9 mouse cellular contexts compared by ENCODE assay signal in the genomic region with DNA sequence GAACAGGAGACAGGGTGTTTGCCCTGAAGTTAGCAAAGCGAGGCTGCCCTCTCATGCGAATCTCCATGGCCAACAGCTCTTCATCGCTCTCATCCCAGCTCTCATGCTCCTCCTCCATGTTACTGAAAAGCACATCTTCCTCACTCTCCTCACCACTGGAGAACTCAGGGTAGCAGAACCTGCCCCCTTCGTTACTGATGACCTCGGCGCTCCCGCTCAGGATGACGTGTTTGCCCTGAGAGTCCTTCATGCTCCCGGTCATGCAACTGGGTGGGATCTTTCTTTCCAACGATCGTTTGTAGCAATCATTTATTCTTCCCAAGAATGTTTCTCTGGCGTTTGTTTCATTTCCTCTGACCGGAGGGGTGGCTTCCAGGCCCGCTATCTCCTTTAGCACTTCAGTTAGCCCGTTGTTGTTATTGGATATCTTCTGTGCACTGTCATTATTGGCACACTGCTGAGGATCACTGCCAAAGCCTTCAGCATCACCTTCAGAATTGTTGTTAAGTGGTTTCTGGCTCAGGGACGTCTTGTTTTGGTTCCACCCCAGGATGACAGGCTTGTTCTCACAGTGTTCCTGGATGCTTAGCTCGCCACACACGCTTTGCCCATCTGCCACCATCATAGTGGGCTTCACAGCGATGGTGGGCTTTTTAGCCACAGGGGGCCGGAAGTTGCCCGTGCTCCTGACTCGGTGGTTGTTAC.
DNase-seq lines count a peak whose midpoint lies in the region; ATAC-seq lines count a peak whose summit lies in the region.
"Had no signal": no experiment of that assay in that cellular context is flagged by ENCODE, and none has a peak within 500 bp of the region (broad histone marks: within the 10 kb centered on the region; RNA-seq: fewer than 3 reads in every experiment).

No protein-coding gene starts in this region.

- intact Hi-C loops in heart, postnatal 14 days (cut with DNase I) = loop anchor here (2.0 kb wide), 1 partner anchor 47 kb away; no protein-coding TSS in a partner anchor

- peak; percentile 23; the same call in 1 of the 2 replicates for ATAC-seq in frontal cortex, adult (ENCODE audit: low TSS enrichment)
- no peak for ATAC-seq in megakaryocyte-erythroid progenitor cell, adult 5-6 weeks (replicated peaks; ENCODE audit: low FRiP score, low TSS enrichment, poor library complexity, severe bottlenecking)
- ATAC-seq: activated CD4-positive, CD25-positive, alpha-beta regulatory T cell, adult 4 months had no signal

- DNase-seq in frontal cortex, postnatal 14 days (ENCODE audit: low spot score in 2 of 2) = no peak
- peak; percentile 15 for DNase-seq in urinary bladder, postnatal 10 days (ENCODE audit: low spot score)
- no peak for DNase-seq in urinary bladder, postnatal 36 days (ENCODE audit: low spot score in 2 of 2)
- peak; percentile 54 to 70 for DNase-seq in heart, postnatal 14 days
- no peak for DNase-seq in T-cell, adult 2 months (ENCODE audit: low spot score)
- DNase-seq in kidney, adult 9 months = no peak

Comparison
In these comparisons a context has a peak if more than half of its experiments do, and no peak if none do; other contexts are left out.
1. DNase-seq: peak in urinary bladder, postnatal 10 days (single experiment) and heart, postnatal 14 days (2 of 2); none in frontal cortex, postnatal 14 days (0 of 2), urinary bladder, postnatal 36 days (0 of 2), T-cell, adult 2 months (single experiment) and kidney, adult 9 months (single experiment).